Mouse (Mus musculus): ENCODE measurements around the gene Igfbp3. TPM values are rescaled to one million over a fixed set of nuclear protein-coding genes. Genes with fewer than 3 reads are reported as not detected.

Gene Igfbp3
- total RNA-seq, 4 experiments from 2014 or later, result 10.3 to 14.5 (median 11.6) TPM

GRCm38 (mm10) chr11:7169645-7170044 lies 44.1 kb downstream of the Igfbp3 start:
- DNase-seq (ENCODE audit: low spot score in 2 of 2), result no peak

- DNase-seq (ENCODE audit: low spot score in 2 of 2), result no peak
Observed at GRCm38 (mm10) chr11:7164416-7164815, 49.3 kb downstream of the Igfbp3 start.

- no peak for DNase-seq (ENCODE audit: low spot score in 2 of 2)
Observed at GRCm38 (mm10) chr11:7161502-7162174, 52.1 kb downstream of the Igfbp3 start.

- no peak for DNase-seq (ENCODE audit: low spot score in 2 of 2)
Observed at GRCm38 (mm10) chr11:7160637-7161101, 53.1 kb downstream of the Igfbp3 start.

GRCm38 (mm10) chr11:7160146-7160545 lies 53.6 kb downstream of the Igfbp3 start:
- DNase-seq (ENCODE audit: low spot score in 2 of 2), result no peak

GRCm38 (mm10) chr11:7158196-7158595 lies 55.5 kb downstream of the Igfbp3 start:
- no peak for DNase-seq (ENCODE audit: low spot score in 2 of 2)

GRCm38 (mm10) chr11:7156427-7156826 lies 57.3 kb downstream of the Igfbp3 start:
- no peak for DNase-seq (ENCODE audit: low spot score in 2 of 2)

Other genes starting within 250 kb of the Igfbp3 start
- 100 to 1,000 TPM; 290 to 360 (median 312) TPM for gene Adcy1, start 150.4 kb downstream of the Igfbp3 start, total RNA-seq (2022)
- gene Gm11985, start 25.4 kb downstream of the Igfbp3 start, total RNA-seq (2022), result not detected
- not detected for gene Igfbp1, start 16.1 kb downstream of the Igfbp3 start, total RNA-seq (2022)